Mouse (Mus musculus): ENCODE results near the gene Mrps36. TPM values are rescaled to one million over a fixed set of nuclear protein-coding genes. Genes with fewer than 3 reads are reported as not detected.
A peak's percentile ranks its signal among the peaks of the same experiment; 100 is the strongest.

Mrps36 gene
- polyA plus RNA-seq, 2 experiments = 56.1 to 135 TPM

DNA sequence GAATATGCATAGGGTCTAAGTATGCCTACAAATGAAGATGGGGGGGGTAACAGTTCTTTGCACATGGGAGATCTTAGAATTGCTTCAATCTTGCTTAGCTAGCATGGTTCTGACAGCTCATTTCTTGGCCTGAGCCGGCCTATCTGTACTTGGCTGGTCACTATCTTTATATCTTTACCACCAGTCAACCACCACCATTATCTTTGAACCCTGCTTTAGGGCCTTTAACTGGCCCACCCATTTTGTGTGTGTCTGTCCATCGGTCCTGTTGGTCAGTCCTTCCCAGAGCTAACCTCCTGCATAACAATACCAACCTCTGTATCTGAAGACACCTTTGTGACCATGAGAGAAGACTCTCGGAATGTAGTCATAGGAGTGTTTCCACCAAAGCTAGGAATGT is 6.9 kb upstream of the Mrps36 start:
- H3K27ac ChIP-seq = peak overlapping the region; percentile 19
- H3K9ac ChIP-seq (replicated peaks) = peak overlapping the region; percentile 40

DNA sequence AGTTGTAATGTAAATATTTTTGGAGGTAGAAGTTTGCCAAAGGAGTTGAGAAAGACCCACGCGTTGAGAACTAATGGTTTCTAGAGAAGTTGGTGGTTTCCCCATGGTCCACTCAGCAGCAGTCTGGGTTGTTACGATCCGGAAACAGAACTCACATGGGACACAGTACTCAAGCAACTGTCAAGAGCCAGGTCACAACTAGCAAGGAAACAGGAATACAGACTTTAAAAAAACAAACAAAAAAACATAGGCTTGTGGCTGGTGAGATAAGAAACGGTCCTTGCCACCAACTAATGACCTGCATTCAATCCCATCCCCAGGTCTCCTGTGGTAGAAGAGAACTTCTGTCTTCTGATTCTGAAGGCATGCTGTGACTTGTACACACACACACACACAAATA is 6.3 kb upstream of the Mrps36 start:
- Histone ChIP-seq H3K4me1 (replicated peaks; ENCODE audit: control insufficient read depth in 2 of 2, insufficient read depth in 2 of 2, low read length in 1 of 2) (peaks cover 32 to 52% of the 10 kb centered on the region in 2 experiments), H3K27me3 (ENCODE audit: control insufficient read depth, insufficient read depth, low read length) (no peaks in the 10 kb centered on the region), H3K27ac (peak overlapping the region; percentile 19), H3K36me3 (replicated peaks; ENCODE audit: control insufficient read depth, insufficient read depth, low read depth) (no peaks in the 10 kb centered on the region), H3K9me3 (ENCODE audit: control insufficient read depth, low read length) (no peaks in the 10 kb centered on the region), H3K4me3 (ENCODE audit: insufficient read depth in 1 of 2, low read depth in 2 of 2, low read length in 2 of 2) (no peak overlapping the region), H3K4me2 (ENCODE audit: low read depth) (peak overlapping the region; percentile 3; the same call in 1 of the 2 replicates), H3K9ac (replicated peaks) (peak overlapping the region; percentile 40; the same call in 1 of the 2 replicates)
- TF ChIP-seq EP300 (IDR thresholded peaks at IDR 0.05; ENCODE audit: low read depth) = peak; percentile 44
- no peak for TF ChIP-seq CTCF (IDR thresholded peaks at IDR 0.05; ENCODE audit: low read depth)
- DNase-seq (ENCODE audit: low read depth in 3 of 3, low spot score in 3 of 3) (no peak), ATAC-seq (ENCODE audit: insufficient read depth) (peak; percentile 16; the same call in 1 of the 2 replicates)
- 20% methylated on average over 5 of the region's 5 CpGs for WGBS (ENCODE audit: insufficient replicate concordance)

More for the DNA sequence above, 6.9 kb upstream of the Mrps36 start:
- WGBS (ENCODE audit: insufficient replicate concordance) = 31% methylated on average over 3 of the region's 3 CpGs
- DNase-seq (ENCODE audit: low read depth in 3 of 3, low spot score in 3 of 3) = no peak
- H3K27me3 ChIP-seq (ENCODE audit: control insufficient read depth, insufficient read depth, low read length) = no peaks in the 10 kb centered on the region
- H3K4me2 ChIP-seq (ENCODE audit: low read depth) = 0 out of 2 replicates have a peak overlapping the region, but pooled peaks have one; percentile 3
- peak; percentile 44 for ATAC-seq (ENCODE audit: insufficient read depth)
- H3K4me1 ChIP-seq (replicated peaks; ENCODE audit: control insufficient read depth in 2 of 2, insufficient read depth in 2 of 2, low read length in 1 of 2) = peaks cover 32 to 51% of the 10 kb centered on the region in 2 experiments
- H3K36me3 ChIP-seq (replicated peaks; ENCODE audit: control insufficient read depth, insufficient read depth, low read depth) = no peaks in the 10 kb centered on the region
- no peaks in the 10 kb centered on the region for H3K9me3 ChIP-seq (ENCODE audit: control insufficient read depth, low read length)
- no peak overlapping the region for H3K4me3 ChIP-seq (ENCODE audit: insufficient read depth in 1 of 2, low read depth in 2 of 2, low read length in 2 of 2)
- TF ChIP-seq CTCF (IDR thresholded peaks at IDR 0.05; ENCODE audit: low read depth) (no peak), EP300 (IDR thresholded peaks at IDR 0.05; ENCODE audit: low read depth) (no peak; the same call in 1 of the 2 replicates)

DNA sequence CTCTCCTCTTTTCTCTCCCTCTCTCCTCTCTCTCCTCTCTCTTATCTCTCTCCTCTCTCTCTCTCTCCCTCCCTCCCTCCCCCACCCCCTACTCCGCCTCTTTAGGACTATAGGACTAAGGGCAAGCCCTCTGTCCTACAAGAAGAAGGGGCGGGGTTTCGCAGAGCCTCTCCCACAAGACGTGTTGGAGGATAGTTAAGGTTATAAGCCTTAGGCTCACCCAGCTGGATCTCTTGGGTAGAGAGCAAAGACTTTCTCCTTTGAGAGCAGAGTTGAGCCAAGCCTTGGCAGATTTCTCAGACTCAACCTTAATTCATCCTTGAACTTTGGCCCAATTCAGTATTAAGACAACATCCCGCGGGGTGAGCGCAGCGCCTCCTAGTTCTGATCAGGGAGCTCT is 4.2 kb upstream of the Mrps36 start:
- 46% methylated on average over 8 of the region's 8 CpGs for WGBS (ENCODE audit: insufficient replicate concordance)
- TF ChIP-seq CTCF (IDR thresholded peaks at IDR 0.05; ENCODE audit: low read depth) = no peak
- no peak for TF ChIP-seq EP300 (IDR thresholded peaks at IDR 0.05; ENCODE audit: low read depth)
- no peak for ATAC-seq (ENCODE audit: insufficient read depth)
- Histone ChIP-seq H3K4me1 (replicated peaks; ENCODE audit: control insufficient read depth in 2 of 2, insufficient read depth in 2 of 2, low read length in 1 of 2) (peaks cover 37 to 58% of the 10 kb centered on the region in 2 experiments), H3K9ac (replicated peaks) (no peak overlapping the region), H3K36me3 (replicated peaks; ENCODE audit: control insufficient read depth, insufficient read depth, low read depth) (no peaks in the 10 kb centered on the region), H3K27me3 (ENCODE audit: control insufficient read depth, insufficient read depth, low read length) (no peaks in the 10 kb centered on the region), H3K27ac (no peak overlapping the region), H3K9me3 (ENCODE audit: control insufficient read depth, low read length) (no peaks in the 10 kb centered on the region), H3K4me3 (ENCODE audit: insufficient read depth in 1 of 2, low read depth in 2 of 2, low read length in 2 of 2) (no peak overlapping the region), H3K4me2 (ENCODE audit: low read depth) (no peak overlapping the region)
- no peak for DNase-seq (ENCODE audit: low read depth in 3 of 3, low spot score in 3 of 3)

DNA sequence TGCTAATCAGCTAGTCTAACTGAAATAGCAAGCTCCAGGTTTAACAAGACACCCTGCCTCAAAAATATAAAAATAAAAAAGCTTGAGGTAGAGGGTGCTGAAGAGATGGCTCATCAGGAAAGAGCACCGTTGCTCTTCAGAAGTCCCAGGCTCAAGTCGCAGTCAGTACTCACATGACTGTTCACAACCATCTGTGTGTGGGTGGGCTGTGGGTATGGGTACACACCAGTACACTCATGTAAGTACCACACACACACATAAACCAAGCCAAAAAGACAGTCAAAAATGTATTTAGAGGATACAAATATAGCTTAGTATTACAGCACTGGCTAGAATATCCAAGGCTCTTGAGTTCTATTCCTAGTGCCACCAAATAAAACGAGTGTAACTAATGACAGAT is 1.6 kb upstream of the Mrps36 start:
- no peaks in the 10 kb centered on the region for H3K9me3 ChIP-seq (ENCODE audit: control insufficient read depth, low read length)
- no peak overlapping the region for H3K4me3 ChIP-seq (ENCODE audit: insufficient read depth in 1 of 2, low read depth in 2 of 2, low read length in 2 of 2)
- no peak overlapping the region for H3K27ac ChIP-seq
- TF ChIP-seq EP300 (IDR thresholded peaks at IDR 0.05; ENCODE audit: low read depth) = no peak
- TF ChIP-seq CTCF (IDR thresholded peaks at IDR 0.05; ENCODE audit: low read depth) = no peak
- ATAC-seq (ENCODE audit: insufficient read depth) (no peak), DNase-seq (ENCODE audit: low read depth in 3 of 3, low spot score in 3 of 3) (no peak)
- H3K36me3 ChIP-seq (replicated peaks; ENCODE audit: control insufficient read depth, insufficient read depth, low read depth) = no peaks in the 10 kb centered on the region
- peaks cover 27 to 52% of the 10 kb centered on the region in 2 experiments for H3K4me1 ChIP-seq (replicated peaks; ENCODE audit: control insufficient read depth in 2 of 2, insufficient read depth in 2 of 2, low read length in 1 of 2)
- H3K27me3 ChIP-seq (ENCODE audit: control insufficient read depth, insufficient read depth, low read length) = no peaks in the 10 kb centered on the region
- no peak overlapping the region for H3K9ac ChIP-seq (replicated peaks)
- no peak overlapping the region for H3K4me2 ChIP-seq (ENCODE audit: low read depth)
- 79% methylated on average over 3 of the region's 3 CpGs for WGBS (ENCODE audit: insufficient replicate concordance)

DNA sequence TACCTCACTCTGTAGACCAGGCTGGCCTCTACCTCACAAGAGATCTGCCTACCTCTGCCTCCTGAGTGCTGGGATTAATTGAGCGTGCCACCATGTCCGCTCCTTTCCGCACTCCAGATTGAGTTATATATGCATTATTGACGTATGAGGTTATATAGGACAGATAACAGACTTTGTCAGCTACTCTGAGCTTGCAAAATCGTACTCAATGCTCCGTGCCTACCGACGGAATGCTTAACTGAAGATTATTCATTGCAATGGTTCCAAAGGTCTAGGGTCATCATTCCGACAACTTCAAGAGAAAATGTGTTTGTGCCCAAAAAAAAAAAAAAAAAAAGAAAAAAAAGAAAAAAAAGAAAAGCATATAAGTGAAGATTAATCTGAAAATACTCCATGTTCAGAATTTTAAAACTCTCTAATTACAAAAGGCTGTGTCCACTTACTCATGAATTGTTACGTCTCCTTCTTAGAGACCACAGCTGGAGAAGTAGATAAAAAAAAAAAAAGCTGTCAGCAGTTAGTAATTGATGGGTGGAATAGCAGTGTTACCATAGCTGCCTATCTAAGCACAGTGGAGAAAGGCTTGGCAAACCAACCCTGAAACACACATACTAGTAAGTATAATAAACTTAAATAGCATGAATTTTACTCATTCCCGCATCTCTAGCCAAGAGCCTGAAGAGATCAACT is 968 bp downstream of the Mrps36 start:
- peak overlapping the region; percentile 84 for H3K4me2 ChIP-seq (ENCODE audit: low read depth)
- peaks cover 3% of the 10 kb centered on the region for H3K36me3 ChIP-seq (replicated peaks; ENCODE audit: control insufficient read depth, insufficient read depth, low read depth)
- peak overlapping the region; percentile 76 for H3K27ac ChIP-seq
- no peak for TF ChIP-seq CTCF (IDR thresholded peaks at IDR 0.05; ENCODE audit: low read depth)
- TF ChIP-seq EP300 (IDR thresholded peaks at IDR 0.05; ENCODE audit: low read depth) = peak; percentile 57
- H3K27me3 ChIP-seq (ENCODE audit: control insufficient read depth, insufficient read depth, low read length) = no peaks in the 10 kb centered on the region
- H3K9me3 ChIP-seq (ENCODE audit: control insufficient read depth, low read length) = no peaks in the 10 kb centered on the region
- WGBS (ENCODE audit: insufficient replicate concordance) = 55% methylated on average over 11 of the region's 11 CpGs
- H3K4me1 ChIP-seq (replicated peaks; ENCODE audit: control insufficient read depth in 2 of 2, insufficient read depth in 2 of 2, low read length in 1 of 2) = peaks cover 13 to 35% of the 10 kb centered on the region in 2 experiments
- H3K9ac ChIP-seq (replicated peaks) = peak overlapping the region; percentile 77
- DNase-seq (ENCODE audit: low read depth in 3 of 3, low spot score in 3 of 3) = peak in 2 of 3 experiments; percentile 55 to 58
- H3K4me3 ChIP-seq (ENCODE audit: insufficient read depth in 1 of 2, low read depth in 2 of 2, low read length in 2 of 2) = peak overlapping the region; percentile 72 to 81
- ATAC-seq (ENCODE audit: insufficient read depth) = peak; percentile 52
